ENCODE assay signal across 33 mouse cellular contexts in genomic region chr8:8168674-8169073, GRCm38 (mm10).
"Had no signal": no experiment of that assay in that cellular context is flagged by ENCODE, and none has a peak within 500 bp of the region (broad histone marks: within the 10 kb centered on the region; RNA-seq: fewer than 3 reads in every experiment).

No protein-coding gene starts in this region.

- H3K27ac ChIP-seq: limb, embryonic 10.5 days; limb, embryonic 12.5 days; limb, embryonic 13.5 days; limb, embryonic 15.5 days; liver, embryonic 12.5 days; liver, embryonic 13.5 days; liver, embryonic 14.5 days; liver, embryonic 15.5 days; lung, embryonic 15.5 days; macrophage; midbrain, embryonic 10.5 days; midbrain, embryonic 12.5 days; midbrain, embryonic 13.5 days; midbrain, embryonic 15.5 days; neural tube, embryonic 12.5 days; neural tube, embryonic 13.5 days had no signal

- H3K4me1 ChIP-seq: limb, embryonic 10.5 days; limb, embryonic 12.5 days; limb, embryonic 13.5 days; limb, embryonic 15.5 days; liver, embryonic 12.5 days; liver, embryonic 13.5 days; liver, embryonic 15.5 days; lung, embryonic 15.5 days; megakaryocyte, embryonic 14.5 days; midbrain, embryonic 12.5 days; midbrain, embryonic 13.5 days; midbrain, embryonic 15.5 days; neural tube, embryonic 12.5 days; neural tube, embryonic 13.5 days had no signal

- H3K36me3 ChIP-seq: limb, embryonic 10.5 days; limb, embryonic 12.5 days; limb, embryonic 13.5 days; limb, embryonic 15.5 days; liver, embryonic 12.5 days; liver, embryonic 13.5 days; liver, embryonic 15.5 days; lung, embryonic 15.5 days; midbrain, embryonic 10.5 days; midbrain, embryonic 12.5 days; midbrain, embryonic 13.5 days; midbrain, embryonic 15.5 days; neural tube, embryonic 12.5 days; neural tube, embryonic 13.5 days had no signal

- ATAC-seq: liver, embryonic 12.5 days; liver, postnatal 0 days; lung, postnatal 0 days; midbrain, embryonic 13.5 days; midbrain, embryonic 15.5 days; midbrain, embryonic 16.5 days had no signal

- DNase-seq: left cerebral cortex, postnatal 4 days; liver; liver, embryonic 13.5 days; liver, postnatal 0 days; lung, adult 18-20 months; lung, adult 2 months; lung, embryonic 14.5 days; lung, postnatal 10 days; lung, postnatal 14 days; lung, postnatal 36 days; lung, postnatal 4 days; midbrain, embryonic 14.5 days had no signal

- H3K4me2 ChIP-seq: limb, embryonic 12.5 days; limb, embryonic 13.5 days; limb, embryonic 15.5 days; liver, embryonic 11.5 days; liver, embryonic 12.5 days; liver, embryonic 13.5 days; liver, embryonic 15.5 days; lung, embryonic 14.5 days; lung, embryonic 15.5 days; midbrain, embryonic 11.5 days; midbrain, embryonic 12.5 days; midbrain, embryonic 13.5 days; midbrain, embryonic 15.5 days; neural tube, embryonic 12.5 days; neural tube, embryonic 13.5 days had no signal

- H3K9me3 ChIP-seq: limb, embryonic 10.5 days; limb, embryonic 12.5 days; limb, embryonic 13.5 days; limb, embryonic 15.5 days; liver, embryonic 12.5 days; liver, embryonic 13.5 days; liver, embryonic 15.5 days; lung, embryonic 15.5 days; midbrain, embryonic 10.5 days; midbrain, embryonic 12.5 days; midbrain, embryonic 13.5 days; midbrain, embryonic 15.5 days; neural tube, embryonic 12.5 days; neural tube, embryonic 13.5 days had no signal

- H3K4me3 ChIP-seq: limb, embryonic 10.5 days; limb, embryonic 12.5 days; limb, embryonic 13.5 days; limb, embryonic 15.5 days; liver, embryonic 12.5 days; liver, embryonic 13.5 days; liver, embryonic 15.5 days; lung, embryonic 15.5 days; megakaryocyte, embryonic 14.5 days; midbrain, embryonic 10.5 days; midbrain, embryonic 12.5 days; midbrain, embryonic 13.5 days; midbrain, embryonic 15.5 days; myocyte; neural tube, embryonic 12.5 days; neural tube, embryonic 13.5 days had no signal

- H3K9ac ChIP-seq: limb, embryonic 12.5 days; limb, embryonic 13.5 days; limb, embryonic 15.5 days; liver, embryonic 12.5 days; liver, embryonic 13.5 days; liver, embryonic 14.5 days; liver, embryonic 15.5 days; liver, postnatal 0 days; lung, embryonic 14.5 days; lung, embryonic 15.5 days; midbrain, embryonic 12.5 days; midbrain, embryonic 13.5 days; midbrain, embryonic 15.5 days; neural tube, embryonic 12.5 days; neural tube, embryonic 13.5 days had no signal

- H3K27me3 ChIP-seq: limb, embryonic 12.5 days; limb, embryonic 13.5 days; limb, embryonic 15.5 days; liver, embryonic 12.5 days; liver, embryonic 13.5 days; liver, embryonic 15.5 days; lung, embryonic 15.5 days; megakaryocyte, embryonic 14.5 days; midbrain, embryonic 12.5 days; midbrain, embryonic 13.5 days; midbrain, embryonic 15.5 days; neural tube, embryonic 12.5 days; neural tube, embryonic 13.5 days had no signal
